Mouse (Mus musculus) hindbrain, embryonic 11.5 days (tissue): Measurements from ENCODE around the gene Srrm3. TPM values are rescaled to one million over a fixed set of nuclear protein-coding genes. Genes with fewer than 3 reads are reported as not detected.

Experiments used
- ATAC-seq: fragments of 200-750 bp; cut with Nextera tagmentation; 2 replicates; pipeline ENCODE4 v1.8.0; 2017; ENCODE audit warnings: mild to moderate bottlenecking, moderate TSS enrichment, moderate library complexity; ENCODE audit not compliant: low FRiP score
- DNase-seq: peaks from one replicate; pipeline ENCODE4 v3.0.0-alpha.2; 2015; ENCODE audit warnings: low spot score
- H3K27ac ChIP-seq: fragments of 300-500 bp; sonication (generic); 2 replicates; pipeline ENCODE4 v1.5.1; 2014; ENCODE audit warnings: mild to moderate bottlenecking, low read depth, low read length
- H3K27me3 ChIP-seq: fragments of 300-500 bp; sonication (generic); 2 replicates; pipeline ENCODE4 v1.6.1; 2014; ENCODE audit warnings: mild to moderate bottlenecking, low read length, moderate library complexity, mixed read lengths; ENCODE audit not compliant: control insufficient read depth, insufficient read depth
- H3K36me3 ChIP-seq: fragments of 300-500 bp; sonication (generic); 2 replicates; pipeline ENCODE4 v1.6.1; 2014; ENCODE audit warnings: mild to moderate bottlenecking, low read length, moderate library complexity, mixed read lengths; ENCODE audit not compliant: control insufficient read depth, insufficient read depth
- H3K4me1 ChIP-seq: fragments of 300-500 bp; sonication (generic); replicated peaks from 2 replicates; pipeline ENCODE4 v1.6.1; 2014; ENCODE audit warnings: low read length, mixed read lengths; ENCODE audit not compliant: control insufficient read depth, insufficient read depth
- H3K4me2 ChIP-seq: fragments of 300-500 bp; sonication (generic); replicated peaks from 2 replicates; pipeline ENCODE4 v1.6.1; 2014; ENCODE audit warnings: mild to moderate bottlenecking, low read depth, low read length
- H3K4me3 ChIP-seq: fragments of 300-500 bp; sonication (generic); 2 replicates; pipeline ENCODE4 v1.5.1; 2014; ENCODE audit warnings: low read depth, low read length
- H3K9ac ChIP-seq: fragments of 300-500 bp; sonication (generic); 2 replicates; pipeline ENCODE4 v1.6.1; 2014; ENCODE audit warnings: low read depth, low read length
- H3K9me3 ChIP-seq: fragments of 300-500 bp; sonication (generic); 2 replicates; pipeline ENCODE4 v1.6.1; 2016; ENCODE audit warnings: low read length; ENCODE audit not compliant: control insufficient read depth
- WGBS: fragments of 180-500 bp; shearing (Covaris S2); extraction: QIAGEN DNeasy Blood & Tissue Kit; methylation state at CpG from one replicate; pipeline ENCODE4 v1.1.7; 2014; 5-methylcytosine and 5-hydroxymethylcytosine counted together
- polyA plus RNA-seq: library from polyadenylated mRNA; unstranded; fragments of >200 nt; fragmentation: Nextera tagmentation; extraction: Ambion mirVana; gene quantifications from 2 replicates; pipeline ENCODE4 v1.2.1, GENCODE M21; 2014

Srrm3 gene
- polyA plus RNA-seq, 1 experiment from 2014 or later, result 39.8 TPM

- Histone ChIP-seq H3K4me1 (no peaks in the 10 kb centered on the region), H3K9ac (no peak overlapping the region), H3K4me3 (no peak overlapping the region), H3K27ac (no peak overlapping the region), H3K4me2 (no peak overlapping the region), H3K9me3 (no peaks in the 10 kb centered on the region), H3K27me3 (no peaks in the 10 kb centered on the region), H3K36me3 (no peaks in the 10 kb centered on the region)
- DNase-seq, result no peak
- no peak for ATAC-seq
- WGBS, result 90% methylated on average over 4 of the region's 4 CpGs
Observed at GRCm38 (mm10) chr5:135898995-135899394, 92.3 kb downstream of the Srrm3 start.

GRCm38 (mm10) chr5:135899833-135900232 lies 93.1 kb downstream of the Srrm3 start:
- no peak overlapping the region for H3K27ac ChIP-seq

GRCm38 (mm10) chr5:135900701-135901100 lies 94.0 kb downstream of the Srrm3 start:
- 80% methylated on average over 3 of the region's 3 CpGs for WGBS
- no peaks in the 10 kb centered on the region for H3K4me1 ChIP-seq
- H3K4me2 ChIP-seq, result no peak overlapping the region
- ATAC-seq (no peak), DNase-seq (no peak)
- H3K9ac ChIP-seq, result no peak overlapping the region
- no peak overlapping the region for H3K4me3 ChIP-seq
- H3K27ac ChIP-seq, result no peak overlapping the region
- H3K36me3 ChIP-seq, result no peaks in the 10 kb centered on the region
- no peaks in the 10 kb centered on the region for H3K27me3 ChIP-seq
- H3K9me3 ChIP-seq, result no peaks in the 10 kb centered on the region

More at GRCm38 (mm10) chr5:135899833-135900232, 93.1 kb downstream of the Srrm3 start:
- ATAC-seq, result no peak
- H3K4me2 ChIP-seq, result no peak overlapping the region
- H3K4me1 ChIP-seq, result no peaks in the 10 kb centered on the region
- no peak overlapping the region for H3K9ac ChIP-seq
- no peaks in the 10 kb centered on the region for H3K9me3 ChIP-seq
- H3K27me3 ChIP-seq, result no peaks in the 10 kb centered on the region
- H3K4me3 ChIP-seq, result no peak overlapping the region
- H3K36me3 ChIP-seq, result no peaks in the 10 kb centered on the region
- no peak for DNase-seq
- WGBS, result 70% methylated on average over 4 of the region's 4 CpGs

GRCm38 (mm10) chr5:135901354-135902095 lies 94.8 kb downstream of the Srrm3 start:
- no peak overlapping the region for H3K9ac ChIP-seq
- H3K4me2 ChIP-seq, result no peak overlapping the region
- H3K36me3 ChIP-seq, result no peaks in the 10 kb centered on the region
- no peaks in the 10 kb centered on the region for H3K27me3 ChIP-seq
- DNase-seq (no peak), ATAC-seq (no peak)
- no peak overlapping the region for H3K4me3 ChIP-seq
- H3K4me1 ChIP-seq, result no peaks in the 10 kb centered on the region
- 68% methylated on average over 6 of the region's 6 CpGs for WGBS
- H3K9me3 ChIP-seq, result no peaks in the 10 kb centered on the region
- no peak overlapping the region for H3K27ac ChIP-seq

GRCm38 (mm10) chr5:135903058-135903457 lies 96.4 kb downstream of the Srrm3 start:
- no peaks in the 10 kb centered on the region for H3K9me3 ChIP-seq
- no peaks in the 10 kb centered on the region for H3K27me3 ChIP-seq
- H3K4me3 ChIP-seq, result peak overlapping the region; percentile 23
- DNase-seq (no peak), ATAC-seq (no peak)
- no peaks in the 10 kb centered on the region for H3K36me3 ChIP-seq
- peak overlapping the region; percentile 61 for H3K27ac ChIP-seq
- 31% methylated on average over 7 of the region's 7 CpGs for WGBS
- no peaks in the 10 kb centered on the region for H3K4me1 ChIP-seq
- H3K4me2 ChIP-seq, result peak overlapping the region; percentile 54
- peak overlapping the region; percentile 29 for H3K9ac ChIP-seq

GRCm38 (mm10) chr5:135903551-135904151 lies 97.0 kb downstream of the Srrm3 start:
- Histone ChIP-seq H3K4me1 (no peaks in the 10 kb centered on the region), H3K4me2 (peak overlapping the region; percentile 54), H3K27ac (peak overlapping the region; percentile 61), H3K9ac (peak overlapping the region; percentile 29), H3K27me3 (no peaks in the 10 kb centered on the region), H3K36me3 (no peaks in the 10 kb centered on the region), H3K4me3 (peak overlapping the region; percentile 23), H3K9me3 (no peaks in the 10 kb centered on the region)
- under 1% methylated on average over 30 of the region's 30 CpGs for WGBS
- peak; percentile 96 for DNase-seq
- ATAC-seq, result peak; percentile 97

GRCm38 (mm10) chr5:135904259-135904658 lies 97.6 kb downstream of the Srrm3 start:
- WGBS, result 60% methylated on average over 5 of the region's 5 CpGs
- DNase-seq (no peak), ATAC-seq (no peak)
- no peak overlapping the region for H3K4me3 ChIP-seq
- no peaks in the 10 kb centered on the region for H3K27me3 ChIP-seq
- peak overlapping the region; percentile 21; the same call in 1 of the 2 replicates for H3K27ac ChIP-seq
- H3K4me1 ChIP-seq, result no peaks in the 10 kb centered on the region
- peak overlapping the region; percentile 54; the same call in 1 of the 2 replicates for H3K4me2 ChIP-seq
- H3K36me3 ChIP-seq, result peaks cover 3% of the 10 kb centered on the region; the same call in 1 of the 2 replicates
- H3K9ac ChIP-seq, result no peak overlapping the region
- no peaks in the 10 kb centered on the region for H3K9me3 ChIP-seq

GRCm38 (mm10) chr5:135905320-135906225 lies 98.9 kb downstream of the Srrm3 start:
- ATAC-seq (no peak), DNase-seq (no peak)
- H3K36me3 ChIP-seq, result peaks cover 12% of the 10 kb centered on the region; the same call in 1 of the 2 replicates
- no peaks in the 10 kb centered on the region for H3K9me3 ChIP-seq
- H3K27ac ChIP-seq, result no peak overlapping the region; the same call in 1 of the 2 replicates
- H3K4me2 ChIP-seq, result no peak overlapping the region
- no peak overlapping the region for H3K9ac ChIP-seq
- WGBS, result 72% methylated on average over 8 of the region's 8 CpGs
- no peak overlapping the region for H3K4me3 ChIP-seq
- no peaks in the 10 kb centered on the region for H3K4me1 ChIP-seq
- H3K27me3 ChIP-seq, result no peaks in the 10 kb centered on the region
